Mouse (Mus musculus): ENCODE results near the gene Rnf141.

- no peak for TF ChIP-seq CTCF (IDR thresholded peaks at IDR 0.05; ENCODE audit: extremely low read depth, insufficient read depth, insufficient read length, insufficient replicate concordance)
- no peak for TF ChIP-seq POLR2A (IDR thresholded peaks at IDR 0.05; ENCODE audit: low read depth, low read length)
These were observed 36.7 kb downstream of the Rnf141 start for GRCm38 (mm10) chr7:110807460-110808030.
